Mouse (Mus musculus) cerebellum, postnatal 36 days (tissue): ENCODE data around the gene Sqstm1.
A peak's percentile ranks its signal among the peaks of the same experiment; 100 is the strongest.

Source experiments
- DNase-seq, 2 experiments: peaks; one replicate each; pipeline ENCODE4 v3.0.0; 2021 to 2022; ENCODE audit warnings: mixed read lengths in 2 of 2

The Sqstm1 gene

GRCm38 (mm10) chr11:50168352-50168751 lies 42.3 kb downstream of the Sqstm1 start:
- no peak for DNase-seq

DNA sequence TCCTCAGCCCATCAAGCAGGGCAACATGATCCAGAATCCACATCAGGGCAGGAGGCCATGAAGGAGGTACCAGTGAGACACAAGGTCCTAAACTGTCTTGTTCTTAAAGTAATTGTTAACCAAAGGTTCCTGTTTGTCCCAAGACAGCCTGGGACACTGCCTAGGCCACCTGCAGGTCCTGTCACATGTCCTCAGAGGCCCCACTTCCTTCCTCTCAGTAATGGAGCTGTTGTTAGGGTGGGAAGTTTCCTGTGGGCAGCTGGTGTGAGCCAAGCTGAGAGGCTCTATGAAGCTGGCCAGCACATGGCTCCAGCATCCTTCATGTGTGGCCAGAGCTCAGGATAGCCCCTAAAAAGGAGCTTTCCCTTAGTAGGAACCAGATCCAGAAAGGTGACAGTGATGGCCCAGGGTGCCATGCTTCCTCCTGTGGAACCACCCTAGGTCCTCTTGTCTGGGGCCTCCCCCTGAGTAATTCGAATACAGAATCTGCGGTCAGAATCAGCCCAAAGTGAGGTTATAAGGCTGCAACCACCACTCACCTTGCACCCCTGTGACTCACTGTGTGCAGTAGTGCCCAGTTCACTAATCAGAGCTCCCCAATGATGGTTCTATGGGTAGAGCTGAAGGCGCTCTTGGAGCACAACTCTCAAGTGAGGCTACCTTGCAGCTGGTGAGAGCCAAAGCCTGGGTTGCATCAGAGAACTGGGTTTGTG lies 48.1 kb downstream of the Sqstm1 start:
- no peak for DNase-seq

DNA sequence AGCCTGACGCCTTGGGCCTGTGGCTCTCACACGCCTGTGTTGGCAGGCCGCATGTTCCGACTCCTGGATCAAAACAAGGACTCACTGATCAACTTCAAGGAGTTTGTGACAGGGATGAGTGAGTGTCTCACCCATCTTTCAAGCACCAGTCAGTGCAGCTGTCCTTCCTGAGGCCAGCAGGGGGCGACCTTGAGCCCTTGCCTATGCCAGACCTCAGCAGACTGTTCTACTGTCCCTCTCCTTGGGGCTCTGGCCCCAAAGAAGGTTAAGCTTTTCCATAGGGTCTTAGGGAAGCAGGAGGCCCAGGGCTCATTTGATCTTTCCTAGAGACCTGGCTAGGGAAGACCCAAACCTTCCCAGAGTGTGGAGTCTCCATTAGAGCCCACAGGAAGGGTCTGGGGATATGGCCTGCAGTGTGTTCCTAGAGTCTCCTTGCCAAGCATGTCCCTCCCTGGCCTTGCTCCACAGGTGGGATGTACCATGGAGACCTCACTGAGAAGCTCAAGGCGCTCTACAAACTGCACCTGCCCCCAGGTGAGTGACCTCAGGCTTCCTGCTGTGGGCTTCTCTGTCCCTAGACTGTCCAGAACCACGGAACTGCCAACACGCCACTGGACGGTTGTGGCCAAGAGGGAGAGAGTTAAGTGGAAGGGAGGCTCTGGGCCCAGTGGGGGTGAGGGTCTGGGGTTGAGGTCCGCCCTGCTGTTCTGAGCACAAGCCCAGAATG lies 48.9 kb downstream of the Sqstm1 start:
- peak; percentile 62 to 66 for DNase-seq

DNA sequence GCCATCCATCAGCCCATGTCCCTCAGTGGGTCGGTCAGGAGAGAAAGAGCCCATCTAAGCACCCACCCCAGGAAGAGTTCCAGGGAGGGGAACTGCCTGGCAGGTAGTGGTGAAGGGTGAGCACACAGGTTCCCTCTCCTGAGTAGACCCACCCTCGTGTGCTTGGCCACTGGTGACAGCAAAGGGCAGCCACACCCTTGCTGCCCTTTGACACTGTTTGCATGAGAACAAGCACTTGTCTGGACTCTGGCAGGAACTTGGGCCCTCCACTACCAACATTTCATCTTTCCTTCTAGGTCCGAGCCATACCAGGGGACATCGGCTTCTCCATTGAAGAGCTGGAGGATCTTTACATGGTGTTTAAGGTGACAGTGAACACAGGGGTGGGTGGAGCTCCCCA lies 51.3 kb downstream of the Sqstm1 start:
- no peak for DNase-seq

GRCm38 (mm10) chr11:50158346-50158745 lies 52.3 kb downstream of the Sqstm1 start:
- no peak for DNase-seq

DNA sequence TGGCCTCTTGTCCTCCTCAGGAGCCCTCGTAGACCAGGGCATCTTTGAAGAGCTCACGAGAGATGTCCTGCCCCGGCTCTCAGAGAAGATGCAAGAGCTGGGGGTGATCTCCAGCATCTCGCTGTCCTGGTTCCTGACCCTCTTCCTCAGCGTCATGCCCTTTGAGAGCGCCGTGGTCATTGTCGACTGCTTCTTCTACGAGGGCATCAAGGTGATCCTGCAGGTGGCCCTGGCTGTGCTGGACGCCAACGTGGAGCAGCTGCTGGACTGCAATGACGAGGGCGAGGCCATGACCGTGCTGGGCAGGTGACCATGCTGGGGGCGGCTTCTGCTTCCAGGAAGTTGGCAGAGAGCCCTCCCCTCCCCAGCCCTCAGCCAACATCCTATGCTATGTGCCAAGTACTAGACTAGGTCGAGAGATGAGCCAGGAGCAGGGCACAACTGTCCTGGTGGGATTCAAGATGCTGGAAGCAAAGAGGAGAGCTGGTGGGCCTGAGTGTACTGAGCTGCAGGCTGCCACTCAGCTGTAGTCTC lies 53.8 kb downstream of the Sqstm1 start:
- DNase-seq: peak; percentile 21 to 39

GRCm38 (mm10) chr11:50155785-50156184 lies 54.8 kb downstream of the Sqstm1 start:
- no peak for DNase-seq

DNA sequence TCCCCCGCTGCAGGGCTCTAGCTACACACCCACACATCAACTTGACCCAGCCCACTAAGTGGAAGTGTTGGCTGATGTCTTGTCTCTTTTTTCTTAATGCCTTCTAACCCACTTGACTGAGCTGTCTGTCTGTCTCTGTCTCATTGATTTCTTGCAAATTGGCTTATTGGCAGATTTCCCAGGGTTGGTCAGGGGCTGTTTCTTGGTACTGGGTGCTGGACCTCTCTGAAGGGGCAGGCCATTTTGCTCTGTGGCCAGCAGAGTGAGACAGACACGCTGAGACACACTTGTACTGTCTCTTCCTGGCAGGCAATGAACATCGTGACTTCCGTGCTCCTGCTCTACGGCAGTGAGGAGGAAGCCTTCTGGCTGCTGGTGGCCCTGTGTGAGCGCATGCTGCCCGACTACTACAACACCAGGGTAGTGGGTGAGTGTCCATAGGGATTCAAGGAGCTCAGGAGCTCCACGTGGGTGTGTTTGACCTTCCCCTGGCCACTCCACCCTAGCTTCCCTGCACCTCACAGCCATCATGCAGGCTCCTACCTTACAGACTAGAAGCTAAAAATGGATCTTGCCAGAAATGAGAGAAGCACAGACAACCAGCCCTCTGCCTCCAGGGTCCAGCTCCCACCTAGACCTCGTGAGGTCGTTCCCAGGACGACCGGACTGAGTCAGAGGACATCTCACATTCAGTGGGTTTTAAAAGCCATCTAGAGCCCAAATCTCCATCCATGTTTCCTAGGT lies 55.7 kb downstream of the Sqstm1 start:
- no peak for DNase-seq

DNA sequence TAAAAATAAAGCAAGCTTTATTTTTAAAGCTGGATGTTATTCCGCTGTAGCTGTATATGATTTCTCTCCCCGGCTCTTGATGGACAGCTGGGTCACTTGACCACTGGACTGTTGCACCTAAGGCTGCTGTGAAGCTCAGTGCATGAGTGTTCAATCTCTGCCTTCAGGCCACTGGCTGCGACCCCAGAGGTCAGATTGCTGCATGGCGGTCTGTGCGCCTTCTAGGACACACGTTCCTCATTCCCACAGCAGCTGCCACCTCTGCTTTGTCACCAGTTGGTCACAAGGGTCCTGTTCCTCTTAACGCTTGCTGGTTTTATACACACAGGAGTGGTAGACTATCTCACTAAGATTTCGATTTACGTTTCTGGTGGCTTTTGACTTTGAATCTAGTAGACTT lies 56.5 kb downstream of the Sqstm1 start:
- no peak for DNase-seq

- DNase-seq: no peak
These were observed 59.3 kb downstream of the Sqstm1 start for GRCm38 (mm10) chr11:50151374-50151773.

DNA sequence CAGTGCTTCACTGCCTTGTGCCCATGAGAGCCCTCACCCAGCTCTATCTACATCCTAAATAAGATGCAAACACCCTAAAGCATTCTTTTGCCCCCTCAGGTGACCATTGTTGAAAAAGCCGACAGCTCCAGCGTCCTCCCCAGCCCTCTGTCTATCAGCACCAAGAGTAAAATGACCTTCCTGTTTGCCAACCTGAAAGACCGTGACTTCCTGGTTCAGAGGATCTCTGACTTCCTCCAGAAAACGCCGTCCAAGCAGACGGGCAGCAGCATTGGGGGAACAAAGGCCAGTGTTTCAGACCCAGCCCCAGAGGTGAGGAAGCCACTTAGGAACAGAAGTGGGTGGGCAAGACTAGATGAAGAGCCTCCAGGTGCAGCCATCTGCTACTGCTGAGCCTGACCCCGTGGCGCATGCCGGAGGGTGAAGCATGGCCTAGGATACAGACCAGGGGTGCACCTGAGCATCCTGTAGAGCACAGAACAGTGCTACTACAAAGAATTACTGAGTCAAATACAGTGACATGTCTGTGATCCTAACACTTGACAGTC lies 61.0 kb downstream of the Sqstm1 start:
- DNase-seq: no peak
